Mouse (Mus musculus): ENCODE measurements around the gene Clic3. TPM values are rescaled to one million over a fixed set of nuclear protein-coding genes. Genes with fewer than 3 reads are reported as not detected.
A peak's percentile ranks its signal among the peaks of the same experiment; 100 is the strongest.

Clic3 gene
- polyA plus RNA-seq, 1 experiment: not detected

DNA sequence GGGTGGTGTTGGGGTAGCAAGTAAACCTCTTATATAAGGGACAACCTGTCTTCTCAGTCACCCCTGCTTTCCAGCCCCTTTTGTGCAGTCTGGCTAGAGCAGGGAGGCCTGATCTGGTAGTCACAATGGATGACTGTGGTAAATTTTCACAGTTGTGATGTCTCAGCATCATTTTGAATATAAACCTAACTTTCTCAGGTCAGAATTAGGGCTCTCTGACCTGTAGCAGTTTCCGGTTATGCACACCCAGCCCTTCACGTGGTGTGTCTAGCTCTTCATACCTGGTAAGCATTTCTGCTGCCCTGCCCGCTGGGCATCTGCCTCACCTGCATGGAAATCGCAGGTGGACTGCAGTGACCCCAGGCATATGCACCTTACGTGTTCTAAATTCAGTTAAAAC lies 29.4 kb upstream of the Clic3 start:
- 92% methylated on average over 5 of the region's 5 CpGs for WGBS
- Histone ChIP-seq H3K4me1 (ENCODE audit: control insufficient read depth, insufficient read depth, low read length) (peaks cover 35% of the 10 kb centered on the region), H3K27ac (ENCODE audit: insufficient read depth, low read depth, low read length) (no peak overlapping the region), H3K4me3 (ENCODE audit: insufficient read depth, low read depth, low read length) (no peak overlapping the region)
- TF ChIP-seq POLR2A (IDR thresholded peaks at IDR 0.05; ENCODE audit: insufficient read depth, low read depth, low read length) (no peak), CTCF (IDR thresholded peaks at IDR 0.05; ENCODE audit: insufficient read depth, low read depth, low read length) (no peak)

DNA sequence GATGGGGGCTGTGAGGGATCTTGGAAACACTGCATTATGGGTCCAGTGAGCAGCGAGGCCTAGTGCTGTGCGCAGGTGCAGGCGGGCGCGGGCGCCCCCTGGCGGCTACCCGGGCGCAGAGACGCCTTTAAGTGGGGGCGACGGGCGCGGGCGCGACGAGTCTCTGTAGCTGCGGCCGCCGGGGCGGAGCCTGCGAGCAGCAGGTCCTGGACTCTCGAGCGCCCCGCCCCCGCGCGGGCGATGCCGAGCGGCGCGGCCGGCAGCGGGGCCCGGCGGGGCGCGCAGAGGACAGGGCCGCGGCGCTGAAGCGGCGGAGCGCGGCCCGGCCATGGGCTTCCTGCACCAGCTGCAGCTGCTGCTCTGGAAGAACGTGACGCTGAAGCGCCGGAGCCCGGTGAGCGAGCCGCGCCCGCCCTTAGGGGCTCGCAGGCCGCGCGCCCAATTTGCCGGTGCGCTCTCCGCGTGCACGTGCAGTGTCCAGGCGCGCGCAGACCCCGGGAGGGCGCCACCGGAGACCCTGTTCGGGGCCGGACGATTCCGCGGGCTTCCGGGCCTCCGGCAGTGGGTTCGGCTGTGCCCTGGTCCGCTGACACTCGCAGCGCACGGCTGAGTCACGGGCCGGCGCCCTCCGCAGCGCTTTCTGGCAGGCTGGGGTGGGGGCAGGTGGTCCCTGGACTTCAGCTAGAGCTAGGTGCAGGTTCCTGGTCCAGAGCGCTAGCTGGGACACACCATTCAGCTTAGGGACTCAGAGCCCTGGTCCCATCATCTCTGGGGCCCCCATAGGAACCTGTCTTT lies 28.0 kb upstream of the Clic3 start, which contains the start of gene Abca2:
Abca2 (plus strand) TSS at position 262 of the 795 bp plus-strand sequence.
- Histone ChIP-seq H3K4me1 (ENCODE audit: control insufficient read depth, insufficient read depth, low read length) (peaks cover 36% of the 10 kb centered on the region), H3K27ac (ENCODE audit: insufficient read depth, low read depth, low read length) (peak within 1 kb of the TSS; percentile 75), H3K4me3 (ENCODE audit: insufficient read depth, low read depth, low read length) (peak within 1 kb of the TSS; percentile 85)
- WGBS: under 1% methylated on average over 88 of the region's 89 CpGs
- TF ChIP-seq CTCF (IDR thresholded peaks at IDR 0.05; ENCODE audit: insufficient read depth, low read depth, low read length) (peak; percentile 93), POLR2A (IDR thresholded peaks at IDR 0.05; ENCODE audit: insufficient read depth, low read depth, low read length) (peak; percentile 40)

DNA sequence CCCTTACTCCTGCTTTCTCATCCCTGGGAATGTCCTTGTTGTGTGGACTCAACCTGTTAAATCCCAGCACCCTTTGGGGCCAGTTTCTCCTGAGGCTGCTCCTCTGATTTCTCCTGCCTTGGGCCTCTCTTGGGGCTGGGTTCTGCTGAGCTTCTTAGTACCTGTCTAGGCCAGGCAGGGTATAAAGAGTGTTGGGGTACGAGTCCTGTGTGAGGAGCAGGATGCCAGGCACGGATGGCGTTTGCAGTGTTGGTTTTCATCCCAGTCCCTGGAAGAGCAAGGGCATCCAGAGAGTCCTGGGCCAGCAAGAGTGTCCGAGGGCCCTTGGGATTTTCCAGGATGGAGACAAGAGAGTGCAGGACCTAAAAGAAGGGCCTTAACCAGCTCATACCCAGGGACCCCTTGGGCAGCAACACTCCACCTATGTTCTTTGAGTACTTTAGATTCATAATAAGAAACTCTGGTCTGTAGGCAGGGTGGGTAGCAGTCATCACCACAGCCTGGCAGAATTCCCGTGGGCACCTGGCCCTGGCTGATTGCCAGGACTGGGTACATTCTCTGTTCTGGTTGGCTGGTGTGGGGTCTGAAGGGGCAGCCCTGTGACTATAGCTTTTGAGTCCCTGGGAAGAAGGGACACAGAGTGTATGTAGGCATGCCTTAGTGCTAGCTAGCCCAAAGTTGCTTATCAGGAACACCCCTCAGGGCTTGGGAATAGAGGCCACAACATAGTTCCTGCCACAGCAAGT lies 27.0 kb upstream of the Clic3 start:
- WGBS: 22% methylated on average over 5 of the region's 5 CpGs
- TF ChIP-seq CTCF (IDR thresholded peaks at IDR 0.05; ENCODE audit: insufficient read depth, low read depth, low read length): 0 out of 2 replicates have a peak, but pooled peaks have one; percentile 9
- TF ChIP-seq POLR2A (IDR thresholded peaks at IDR 0.05; ENCODE audit: insufficient read depth, low read depth, low read length): no peak
- Histone ChIP-seq H3K4me3 (ENCODE audit: insufficient read depth, low read depth, low read length) (peak overlapping the region; percentile 85), H3K27ac (ENCODE audit: insufficient read depth, low read depth, low read length) (peak overlapping the region; percentile 75; the same call in 1 of the 2 replicates), H3K4me1 (ENCODE audit: control insufficient read depth, insufficient read depth, low read length) (peaks cover 36% of the 10 kb centered on the region)

DNA sequence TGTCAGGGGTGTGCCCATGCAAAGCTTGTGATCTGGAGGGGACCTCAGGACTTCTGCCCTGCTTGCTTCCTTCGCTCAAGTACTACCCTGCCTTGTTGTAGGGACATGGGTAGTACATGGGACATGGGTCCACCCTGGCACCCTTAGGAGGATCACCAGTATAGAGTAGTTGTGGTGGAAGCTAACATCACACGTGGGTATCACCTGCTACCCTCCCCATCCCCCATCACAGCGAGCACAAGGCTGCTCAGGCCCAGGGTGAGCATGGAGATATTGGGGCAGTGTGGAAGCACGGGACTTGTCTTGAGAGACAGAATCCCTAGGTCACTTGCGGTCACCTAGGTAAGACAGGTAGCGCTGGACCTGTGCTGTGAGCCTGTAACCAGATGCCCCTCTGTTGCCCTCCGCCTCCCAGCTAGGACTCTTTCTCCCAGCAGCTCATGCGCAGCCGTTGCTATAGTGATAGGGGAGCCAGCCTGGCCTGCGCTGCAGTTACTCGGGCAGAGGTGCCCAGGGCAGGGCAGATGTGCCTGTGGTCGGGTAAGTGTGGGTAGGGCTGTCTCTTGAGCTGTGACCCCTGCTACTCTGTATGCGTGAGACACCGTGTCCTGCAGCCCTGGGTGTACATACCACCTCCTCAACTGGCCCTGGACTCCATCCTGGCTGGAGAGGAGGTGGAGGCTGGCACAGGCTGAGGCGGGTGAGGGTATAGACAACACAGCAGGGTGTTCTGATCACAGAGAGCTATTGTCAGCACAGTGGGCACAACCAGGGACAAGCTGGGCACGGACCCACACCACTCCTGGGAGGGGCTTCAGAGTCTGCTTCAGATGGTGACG lies 26.0 kb upstream of the Clic3 start:
- Histone ChIP-seq H3K4me1 (ENCODE audit: control insufficient read depth, insufficient read depth, low read length) (peaks cover 36% of the 10 kb centered on the region), H3K27ac (ENCODE audit: insufficient read depth, low read depth, low read length) (no peak overlapping the region), H3K4me3 (ENCODE audit: insufficient read depth, low read depth, low read length) (peak overlapping the region; percentile 14; the same call in 1 of the 2 replicates)
- no peak for TF ChIP-seq CTCF (IDR thresholded peaks at IDR 0.05; ENCODE audit: insufficient read depth, low read depth, low read length)
- no peak for TF ChIP-seq POLR2A (IDR thresholded peaks at IDR 0.05; ENCODE audit: insufficient read depth, low read depth, low read length)
- 48% methylated on average over 17 of the region's 17 CpGs for WGBS

DNA sequence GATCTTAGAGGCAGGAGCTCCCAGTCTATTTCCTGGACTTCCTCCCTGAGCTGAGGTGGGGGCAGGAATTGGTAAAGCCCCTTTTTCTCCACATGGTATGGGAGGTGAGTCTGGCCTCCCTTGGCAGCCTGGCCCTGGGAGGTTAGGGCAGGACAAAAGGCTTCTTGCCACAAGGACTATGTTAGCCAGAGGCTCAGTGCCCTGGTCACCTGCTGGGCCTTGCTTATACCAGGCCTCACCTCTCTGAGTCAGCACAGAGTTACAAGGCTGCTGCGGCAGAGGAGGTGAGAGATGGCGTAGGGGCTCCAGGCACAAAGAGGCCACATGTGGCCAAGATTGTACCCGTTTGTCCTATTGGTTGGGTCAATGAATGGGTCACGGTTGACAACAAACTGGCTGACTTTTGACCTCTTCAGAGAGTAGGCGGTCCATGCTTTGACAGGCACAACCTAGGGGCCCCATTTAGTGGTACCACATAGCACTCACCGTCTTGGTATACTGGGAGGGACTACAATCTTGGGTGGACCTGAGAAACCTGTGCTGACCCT lies 25.3 kb upstream of the Clic3 start:
- H3K4me3 ChIP-seq (ENCODE audit: insufficient read depth, low read depth, low read length): no peak overlapping the region
- no peak for TF ChIP-seq POLR2A (IDR thresholded peaks at IDR 0.05; ENCODE audit: insufficient read depth, low read depth, low read length)
- TF ChIP-seq CTCF (IDR thresholded peaks at IDR 0.05; ENCODE audit: insufficient read depth, low read depth, low read length): no peak
- H3K27ac ChIP-seq (ENCODE audit: insufficient read depth, low read depth, low read length): no peak overlapping the region
- peaks cover 36% of the 10 kb centered on the region for H3K4me1 ChIP-seq (ENCODE audit: control insufficient read depth, insufficient read depth, low read length)
- WGBS: 70% methylated on average over 6 of the region's 6 CpGs

DNA sequence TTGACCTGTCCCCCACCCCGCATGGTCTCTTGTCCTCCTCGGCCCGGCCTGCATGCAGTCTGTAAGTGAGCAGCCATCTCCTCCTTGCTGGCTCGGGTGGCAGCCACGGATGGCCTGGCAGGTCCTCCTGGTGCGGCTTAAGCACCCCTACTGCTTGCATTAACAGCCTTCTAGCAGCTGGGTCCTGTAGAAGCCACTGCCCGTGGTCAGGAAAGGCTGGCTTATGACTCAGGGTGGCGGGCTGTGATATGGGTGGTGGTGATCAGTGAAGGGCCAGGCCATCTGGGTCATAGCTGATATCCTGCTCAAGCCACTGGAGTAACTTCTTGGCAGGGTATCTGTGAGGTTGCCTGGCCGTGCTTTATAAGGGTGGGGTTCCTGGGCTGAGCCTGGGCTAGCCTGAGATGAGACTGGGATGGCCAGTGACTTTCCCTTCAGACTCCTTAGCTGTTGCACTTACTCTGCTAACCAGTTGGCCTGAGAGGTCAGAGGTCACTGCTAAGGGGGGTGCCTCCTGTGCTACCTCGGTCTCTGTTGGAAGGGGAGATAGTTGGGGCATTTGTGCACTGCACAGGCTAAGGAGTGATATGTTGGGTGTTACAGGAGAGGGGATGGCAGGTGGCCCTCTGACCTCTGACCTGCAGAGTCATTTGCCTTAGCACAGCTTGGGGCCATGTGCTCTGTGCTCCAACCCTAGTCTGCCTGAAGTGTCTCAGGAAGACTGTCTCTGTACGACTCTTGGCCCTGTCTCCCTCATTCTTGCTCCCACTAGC lies 24.1 kb upstream of the Clic3 start:
- TF ChIP-seq POLR2A (IDR thresholded peaks at IDR 0.05; ENCODE audit: insufficient read depth, low read depth, low read length): no peak
- no peak for TF ChIP-seq CTCF (IDR thresholded peaks at IDR 0.05; ENCODE audit: insufficient read depth, low read depth, low read length)
- Histone ChIP-seq H3K4me3 (ENCODE audit: insufficient read depth, low read depth, low read length) (no peak overlapping the region), H3K4me1 (ENCODE audit: control insufficient read depth, insufficient read depth, low read length) (peaks cover 33% of the 10 kb centered on the region), H3K27ac (ENCODE audit: insufficient read depth, low read depth, low read length) (no peak overlapping the region)
- WGBS: 86% methylated on average over 11 of the region's 11 CpGs

DNA sequence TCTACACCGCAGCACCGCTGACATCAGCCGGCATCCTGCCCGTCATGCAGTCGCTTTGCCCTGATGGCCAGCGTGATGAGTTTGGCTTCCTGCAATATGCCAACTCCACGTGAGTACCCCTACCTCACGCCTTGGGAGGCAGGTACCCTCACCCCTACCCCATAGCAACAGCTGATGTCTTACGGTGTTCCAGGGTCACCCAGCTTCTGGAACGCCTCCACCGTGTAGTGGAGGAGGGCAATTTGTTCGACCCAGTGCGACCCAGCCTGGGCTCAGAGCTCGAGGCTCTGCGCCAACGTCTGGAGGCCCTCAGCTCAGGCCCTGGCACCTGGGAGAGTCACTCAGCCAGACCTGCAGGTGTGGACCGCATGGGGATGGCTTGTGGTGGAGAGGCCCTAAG lies 23.5 kb upstream of the Clic3 start:
- no peak for TF ChIP-seq POLR2A (IDR thresholded peaks at IDR 0.05; ENCODE audit: insufficient read depth, low read depth, low read length)
- no peak for TF ChIP-seq CTCF (IDR thresholded peaks at IDR 0.05; ENCODE audit: insufficient read depth, low read depth, low read length)
- Histone ChIP-seq H3K4me3 (ENCODE audit: insufficient read depth, low read depth, low read length) (no peak overlapping the region), H3K27ac (ENCODE audit: insufficient read depth, low read depth, low read length) (no peak overlapping the region), H3K4me1 (ENCODE audit: control insufficient read depth, insufficient read depth, low read length) (peaks cover 33% of the 10 kb centered on the region)
- WGBS: 90% methylated on average over 17 of the region's 17 CpGs

DNA sequence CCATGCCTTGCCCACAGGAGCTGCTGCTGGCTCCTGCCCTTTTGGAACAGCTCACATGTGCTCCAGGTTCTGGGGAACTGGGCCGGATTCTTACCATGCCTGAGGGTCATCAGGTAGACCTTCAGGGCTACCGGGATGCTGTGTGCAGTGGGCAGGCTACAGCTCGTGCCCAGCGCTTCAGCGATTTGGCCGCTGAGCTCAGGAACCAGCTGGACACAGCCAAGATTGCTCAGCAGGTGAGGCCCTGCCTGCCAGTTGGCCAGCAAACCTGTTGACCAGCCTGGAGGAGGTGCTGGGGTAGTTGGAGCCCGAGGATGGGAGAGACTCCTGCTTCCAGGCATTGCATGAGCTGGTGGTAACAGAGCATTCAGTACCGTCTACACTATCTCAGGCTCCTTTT lies 22.3 kb upstream of the Clic3 start:
- Histone ChIP-seq H3K4me3 (ENCODE audit: insufficient read depth, low read depth, low read length) (no peak overlapping the region), H3K27ac (ENCODE audit: insufficient read depth, low read depth, low read length) (no peak overlapping the region), H3K4me1 (ENCODE audit: control insufficient read depth, insufficient read depth, low read length) (peaks cover 31% of the 10 kb centered on the region)
- WGBS: 90% methylated on average over 8 of the region's 8 CpGs
- TF ChIP-seq CTCF (IDR thresholded peaks at IDR 0.05; ENCODE audit: insufficient read depth, low read depth, low read length): no peak
- TF ChIP-seq POLR2A (IDR thresholded peaks at IDR 0.05; ENCODE audit: insufficient read depth, low read depth, low read length): no peak
